14 mouse cellular contexts compared by ENCODE assay signal in genomic region chr19:21105004-21105403, GRCm38 (mm10).
DNase-seq lines count a peak whose midpoint lies in the region; ATAC-seq and TF ChIP-seq lines count a peak whose summit lies in the region.
"Had no signal": no experiment of that assay in that cellular context is flagged by ENCODE, and none has a peak within 500 bp of the region (broad histone marks: within the 10 kb centered on the region; RNA-seq: fewer than 3 reads in every experiment).

No protein-coding gene starts in this region.

- no peaks in the 10 kb centered on the region for H3K27me3 ChIP-seq in C2C12 (ENCODE audit: control insufficient read depth, insufficient read depth, insufficient read length)
- no peaks in the 10 kb centered on the region for H3K27me3 ChIP-seq in liver, embryonic 14.5 days (ENCODE audit: control insufficient read depth, insufficient read depth, low read length)
- H3K27me3 ChIP-seq in limb, embryonic 10.5 days (ENCODE audit: low read depth, poor library complexity, severe bottlenecking) = no peaks in the 10 kb centered on the region
- H3K27me3 ChIP-seq: heart, embryonic 13.5 days; hindbrain, embryonic 12.5 days; Patski had no signal

- H3K4me3 ChIP-seq in C2C12 (ENCODE audit: insufficient read depth, poor library complexity, severe bottlenecking) = peak overlapping the region; percentile 12
- no peak overlapping the region for H3K4me3 ChIP-seq in liver, embryonic 14.5 days (ENCODE audit: insufficient read depth in 1 of 2, low read depth in 2 of 2, low read length in 2 of 2)
- no peak overlapping the region for H3K4me3 ChIP-seq in limb, embryonic 10.5 days
- H3K4me3 ChIP-seq: heart, embryonic 13.5 days; hindbrain, embryonic 12.5 days had no signal

- 62% methylated on average over 6 of the region's 6 CpGs for WGBS in liver, embryonic 14.5 days (ENCODE audit: insufficient replicate concordance)
- 93% methylated on average over 6 of the region's 6 CpGs for WGBS in limb, embryonic 10.5 days

- H3K27ac ChIP-seq in liver, embryonic 14.5 days = no peak overlapping the region
- H3K27ac ChIP-seq in limb, embryonic 10.5 days = no peak overlapping the region
- H3K27ac ChIP-seq: heart, embryonic 13.5 days; hindbrain, embryonic 12.5 days had no signal

- no peaks in the 10 kb centered on the region for H3K9me3 ChIP-seq in liver, embryonic 14.5 days (ENCODE audit: control insufficient read depth, low read length)
- no peaks in the 10 kb centered on the region for H3K9me3 ChIP-seq in limb, embryonic 10.5 days (replicated peaks)
- H3K9me3 ChIP-seq: heart, embryonic 13.5 days; hindbrain, embryonic 12.5 days had no signal

- peaks cover 0 to 11% of the 10 kb centered on the region in 2 experiments; a peak in 3 of 4 replicates for H3K4me1 ChIP-seq in liver, embryonic 14.5 days (replicated peaks; ENCODE audit: control insufficient read depth in 2 of 2, insufficient read depth in 2 of 2, low read length in 1 of 2)
- no peaks in the 10 kb centered on the region for H3K4me1 ChIP-seq in limb, embryonic 10.5 days

- no peaks in the 10 kb centered on the region for H3K79me2 ChIP-seq in C2C12 (ENCODE audit: control insufficient read depth, insufficient read depth)

- TF ChIP-seq CTCF in C2C12 (IDR thresholded peaks at IDR 0.05; ENCODE audit: control insufficient read depth, insufficient read depth, insufficient read length) = no peak
- no peak for TF ChIP-seq CTCF in liver, embryonic 14.5 days (IDR thresholded peaks at IDR 0.05; ENCODE audit: low read depth)

- H3K9ac ChIP-seq in liver, embryonic 14.5 days (replicated peaks) = no peak overlapping the region
- H3K9ac ChIP-seq: heart, embryonic 13.5 days; hindbrain, embryonic 12.5 days had no signal

- H3K36me3 ChIP-seq in C2C12 (ENCODE audit: control insufficient read depth, insufficient read depth) = no peaks in the 10 kb centered on the region
- H3K36me3 ChIP-seq in liver, embryonic 14.5 days (replicated peaks; ENCODE audit: control insufficient read depth, insufficient read depth, low read depth) = no peaks in the 10 kb centered on the region
- H3K36me3 ChIP-seq in limb, embryonic 10.5 days = no peaks in the 10 kb centered on the region
- H3K36me3 ChIP-seq: heart, embryonic 13.5 days; hindbrain, embryonic 12.5 days had no signal

- no peak for TF ChIP-seq EP300 in liver, embryonic 14.5 days (IDR thresholded peaks at IDR 0.05; ENCODE audit: low read depth)

- no peak for ATAC-seq in liver, embryonic 14.5 days (ENCODE audit: insufficient read depth)
- ATAC-seq: forebrain, embryonic 14.5 days had no signal

- peak; percentile 5 for DNase-seq in kidney, adult 9 months
- DNase-seq in kidney, adult 18-20 months = no peak
- DNase-seq in adrenal gland, postnatal 36 days = peak; percentile 47 to 53
- DNase-seq in liver, embryonic 14.5 days (ENCODE audit: low read depth in 3 of 3, low spot score in 3 of 3) = no peak
- no peak for DNase-seq in limb, embryonic 10.5 days (ENCODE audit: low spot score)
- DNase-seq in thymus, postnatal 4 days = no peak
- DNase-seq in heart, postnatal 4 days = no peak
- DNase-seq: cerebellum, adult 8-10 months; left cerebral cortex, postnatal 4 days had no signal

- H3ac ChIP-seq in C2C12 (ENCODE audit: control insufficient read depth, insufficient read length, low read depth) = no peak overlapping the region

- H3K79me3 ChIP-seq in C2C12 (ENCODE audit: low read depth) = no peaks in the 10 kb centered on the region

- peak overlapping the region; percentile 29 for H3K4me2 ChIP-seq in liver, embryonic 14.5 days (ENCODE audit: low read depth)
- H3K4me2 ChIP-seq: heart, embryonic 13.5 days; hindbrain, embryonic 12.5 days had no signal

TF ChIP-seq in C2C12, 6 proteins besides CTCF, POLR2A, EP300 and RAD21:
- no peak for TF ChIP-seq MAX (IDR thresholded peaks at IDR 0.05)
- no peak for TF ChIP-seq CEBPB (IDR thresholded peaks at IDR 0.05; ENCODE audit: low read depth)
- no peak for TF ChIP-seq FOSL1 (IDR thresholded peaks at IDR 0.05; ENCODE audit: insufficient read depth, low read length, poor library complexity, severe bottlenecking)
- no peak for TF ChIP-seq MYOD1 (IDR thresholded peaks at IDR 0.05; ENCODE audit: control insufficient read depth, insufficient read length, low read depth)
- no peak for TF ChIP-seq MYOG (IDR thresholded peaks at IDR 0.05; ENCODE audit: control insufficient read depth, extremely low read depth, insufficient read length)
- TF ChIP-seq USF1 (IDR thresholded peaks at IDR 0.05; ENCODE audit: low read depth) = no peak

Comparison
In these comparisons a context has a peak if more than half of its experiments do, and no peak if none do; other contexts are left out.
1. DNase-seq: peak in kidney, adult 9 months (single experiment) and adrenal gland, postnatal 36 days (2 of 2); none in kidney, adult 18-20 months (single experiment), liver, embryonic 14.5 days (0 of 3), limb, embryonic 10.5 days (single experiment), thymus, postnatal 4 days (single experiment) and heart, postnatal 4 days (single experiment).